Mouse (Mus musculus) heart, postnatal 0 days (tissue): ENCODE data around the gene Cldn7.

Experiments used
- CTCF ChIP-seq: IDR thresholded peaks from 2 replicates; pipeline ENCODE4 v1.5.1; 2016; ENCODE audit warnings: antibody characterized with exemption, control low read depth, low read depth
- EP300 ChIP-seq: IDR thresholded peaks from 2 replicates; pipeline ENCODE4 v1.6.1; 2016; ENCODE audit warnings: antibody characterized with exemption, low read depth

DNA sequence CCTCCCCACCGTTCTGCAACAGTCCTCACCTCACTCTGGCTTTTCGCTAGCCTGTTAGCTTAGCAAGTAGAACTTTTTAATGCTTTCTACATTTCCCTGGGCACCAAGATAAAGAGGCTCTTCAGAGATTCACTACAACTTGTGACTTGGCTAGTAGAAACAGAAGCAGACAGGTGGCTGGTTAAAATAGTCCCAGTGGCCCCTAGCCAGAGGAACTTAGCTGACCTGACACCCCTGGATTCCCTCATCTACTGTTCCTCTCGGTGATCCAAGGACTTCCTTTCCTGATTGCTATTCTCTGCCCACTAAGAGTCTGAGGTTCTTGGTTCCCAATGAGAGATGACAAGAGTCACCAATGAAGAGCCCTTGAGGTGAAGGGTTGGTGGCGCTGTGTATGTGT lies 18.8 kb downstream of the Cldn7 start:
- no peak for TF ChIP-seq CTCF
- TF ChIP-seq EP300, result no peak
